Mouse (Mus musculus) stomach, embryonic 15.5 days (tissue): ENCODE results near the gene Sh3bp5. TPM values are rescaled to one million over a fixed set of nuclear protein-coding genes. Genes with fewer than 3 reads are reported as not detected.

Source experiments
- ATAC-seq: fragments of 200-750 bp; cut with Nextera tagmentation; 2 replicates; pipeline ENCODE4 v1.8.0; 2017; ENCODE audit warnings: low read depth, moderate number of reproducible peaks, moderate TSS enrichment; ENCODE audit not compliant: insufficient read depth, low FRiP score
- H3K27ac ChIP-seq: fragments of 300-500 bp; sonication (generic); 2 replicates; pipeline ENCODE4 v1.5.1; 2015; ENCODE audit warnings: mild to moderate bottlenecking, inconsistent platforms
- H3K27me3 ChIP-seq: fragments of 300-500 bp; sonication (generic); replicated peaks from 2 replicates; pipeline ENCODE4 v1.6.1; 2015; ENCODE audit warnings: inconsistent platforms
- H3K36me3 ChIP-seq: fragments of 300-500 bp; sonication (generic); 2 replicates; pipeline ENCODE4 v1.6.1; 2015; ENCODE audit warnings: inconsistent platforms
- H3K4me1 ChIP-seq: fragments of 300-500 bp; sonication (generic); 2 replicates; pipeline ENCODE4 v1.6.1; 2015; ENCODE audit warnings: inconsistent platforms
- H3K4me2 ChIP-seq: fragments of 300-500 bp; sonication (generic); 2 replicates; pipeline ENCODE4 v1.6.1; 2015; ENCODE audit warnings: mild to moderate bottlenecking, inconsistent platforms
- H3K4me3 ChIP-seq: fragments of 300-500 bp; sonication (generic); replicated peaks from 2 replicates; pipeline ENCODE4 v1.5.1; 2015; ENCODE audit warnings: inconsistent platforms
- H3K9ac ChIP-seq: fragments of 300-500 bp; sonication (generic); 2 replicates; pipeline ENCODE4 v1.6.1; 2015; ENCODE audit warnings: inconsistent platforms
- H3K9me3 ChIP-seq: fragments of 300-500 bp; sonication (generic); 2 replicates; pipeline ENCODE4 v1.6.1; 2016; ENCODE audit warnings: inconsistent platforms
- WGBS: fragments of 180-500 bp; shearing (Covaris S2); methylation state at CpG from one replicate; pipeline ENCODE4 v1.1.7; 2015; 5-methylcytosine and 5-hydroxymethylcytosine counted together
- polyA plus RNA-seq: library from polyadenylated mRNA; unstranded; fragments of >200 nt; fragmentation: Nextera tagmentation; extraction: Ambion mirVana; gene quantifications from 2 replicates; pipeline ENCODE4 v1.2.1, GENCODE M21; 2015

Sh3bp5 gene
- polyA plus RNA-seq, 1 experiment from 2014 or later = 22.0 TPM

GRCm38 (mm10) chr14:31396428-31396827 lies 39.5 kb downstream of the Sh3bp5 start:
- WGBS = 88% methylated on average over 2 of the region's 2 CpGs
- no peaks in the 10 kb centered on the region for H3K27me3 ChIP-seq

DNA sequence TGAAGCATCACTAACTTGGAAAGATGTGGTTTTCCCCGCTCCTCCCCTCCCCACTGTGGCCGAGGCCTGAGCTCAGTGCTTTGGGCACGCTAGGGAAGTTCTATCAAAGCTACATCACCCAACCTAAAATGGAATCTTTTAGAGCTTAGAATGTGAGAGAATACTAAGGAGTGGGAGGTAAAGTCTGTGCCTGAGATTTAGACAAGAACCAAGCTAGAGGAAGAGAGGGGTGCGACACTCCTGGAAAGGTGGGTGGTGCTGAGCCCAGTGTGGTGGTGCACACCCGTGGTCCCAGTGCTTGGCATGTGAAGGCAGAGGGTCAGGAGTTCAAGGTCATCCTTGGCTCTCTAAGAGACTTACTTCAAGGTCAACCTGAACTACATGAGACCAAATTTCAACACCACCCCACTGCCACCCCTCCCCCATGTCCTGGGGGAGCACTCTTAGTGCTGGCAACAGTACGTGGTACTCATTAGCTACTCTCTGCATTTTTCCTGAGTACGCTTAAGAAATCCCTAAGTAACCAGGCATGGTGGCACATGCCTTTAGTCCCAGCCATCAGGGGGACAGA lies 40.2 kb downstream of the Sh3bp5 start:
- ATAC-seq = no peak
- H3K4me3 ChIP-seq = no peak overlapping the region
- no peak overlapping the region for H3K27ac ChIP-seq
- H3K36me3 ChIP-seq = no peaks in the 10 kb centered on the region
- 91% methylated on average over 7 of the region's 7 CpGs for WGBS
- H3K4me2 ChIP-seq = no peak overlapping the region
- 0 out of 2 replicates have a peak, but pooled peaks cover 5% of the 10 kb centered on the region for H3K4me1 ChIP-seq
- no peaks in the 10 kb centered on the region for H3K9me3 ChIP-seq
- no peak overlapping the region for H3K9ac ChIP-seq
- H3K27me3 ChIP-seq = no peaks in the 10 kb centered on the region

More at GRCm38 (mm10) chr14:31396428-31396827, 39.5 kb downstream of the Sh3bp5 start:
- 0 out of 2 replicates have a peak, but pooled peaks cover 7% of the 10 kb centered on the region for H3K4me1 ChIP-seq
- H3K36me3 ChIP-seq = no peaks in the 10 kb centered on the region
- no peak overlapping the region for H3K9ac ChIP-seq
- ATAC-seq = no peak
- H3K9me3 ChIP-seq = no peaks in the 10 kb centered on the region
- no peak overlapping the region for H3K4me3 ChIP-seq
- no peak overlapping the region for H3K27ac ChIP-seq
- no peak overlapping the region for H3K4me2 ChIP-seq

- Histone ChIP-seq H3K4me3 (no peak overlapping the region), H3K9ac (no peak overlapping the region), H3K36me3 (no peaks in the 10 kb centered on the region), H3K9me3 (no peaks in the 10 kb centered on the region), H3K4me1 (0 out of 2 replicates have a peak, but pooled peaks cover 5% of the 10 kb centered on the region), H3K27ac (no peak overlapping the region), H3K27me3 (no peaks in the 10 kb centered on the region), H3K4me2 (no peak overlapping the region)
- no peak for ATAC-seq
- WGBS = 92% methylated on average over 9 of the region's 9 CpGs
Observed at GRCm38 (mm10) chr14:31394822-31395532, 40.9 kb downstream of the Sh3bp5 start.

DNA sequence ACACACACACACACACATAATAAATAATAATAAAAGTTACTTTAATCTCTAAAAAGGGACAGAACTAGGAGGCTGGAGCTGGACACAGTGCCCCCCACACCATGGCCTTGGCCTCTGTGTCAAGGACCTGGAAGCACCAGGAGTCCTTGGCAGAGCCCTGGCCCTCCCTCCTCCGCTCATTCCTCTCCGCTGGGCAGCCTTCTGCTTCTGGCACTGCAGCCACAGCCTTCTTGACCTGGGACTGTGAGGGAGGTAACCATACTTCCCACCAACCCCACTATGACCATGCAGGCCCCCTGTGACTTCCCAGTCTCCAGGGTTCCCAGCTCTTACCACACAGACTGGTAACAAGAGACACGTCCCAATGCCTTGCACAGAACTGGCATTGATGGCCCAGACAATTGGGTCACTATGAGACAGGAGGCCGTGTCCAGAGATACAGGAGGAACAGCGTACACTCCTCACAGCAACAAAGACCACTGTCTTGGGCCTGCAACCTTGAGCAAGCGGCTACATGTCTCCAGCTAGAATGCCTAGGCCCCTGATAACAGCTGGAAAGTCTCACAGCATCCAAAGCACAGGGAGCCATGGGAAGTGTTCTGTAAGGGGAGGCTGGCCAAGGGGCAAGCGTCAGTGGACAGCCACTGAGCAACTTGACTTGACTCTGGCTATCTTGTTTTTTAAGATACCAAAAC lies 41.8 kb downstream of the Sh3bp5 start:
- no peak for ATAC-seq
- WGBS = 70% methylated on average over 7 of the region's 7 CpGs
- Histone ChIP-seq H3K4me1 (0 out of 2 replicates have a peak, but pooled peaks cover 5% of the 10 kb centered on the region), H3K27me3 (no peaks in the 10 kb centered on the region), H3K4me3 (no peak overlapping the region), H3K9ac (no peak overlapping the region), H3K9me3 (no peaks in the 10 kb centered on the region), H3K27ac (no peak overlapping the region), H3K36me3 (no peaks in the 10 kb centered on the region), H3K4me2 (no peak overlapping the region)

DNA sequence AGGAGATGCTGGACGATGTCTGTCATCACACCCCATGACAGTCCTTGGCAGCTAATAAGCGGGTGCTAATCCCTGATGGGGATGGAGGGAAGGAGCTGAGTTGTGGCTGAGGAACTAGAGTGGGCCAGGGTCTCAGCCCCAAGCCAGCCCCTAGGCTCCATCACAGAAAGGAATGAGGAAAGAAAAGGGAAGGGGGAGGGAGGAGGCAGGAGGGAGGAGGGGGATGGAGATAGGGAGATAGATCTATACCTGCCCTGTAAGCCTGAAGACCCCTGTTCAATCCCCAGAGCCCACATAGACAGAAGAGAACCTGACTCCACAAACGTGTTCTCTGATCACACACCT lies 42.4 kb downstream of the Sh3bp5 start:
- no peak overlapping the region for H3K27ac ChIP-seq
- 87% methylated on average over 3 of the region's 3 CpGs for whole genome bisulfite sequencing
- 0 out of 2 replicates have a peak, but pooled peaks cover 5% of the 10 kb centered on the region for H3K4me1 ChIP-seq
- H3K27me3 ChIP-seq = no peaks in the 10 kb centered on the region
- no peak for ATAC-seq
- H3K4me2 ChIP-seq = no peak overlapping the region
- no peak overlapping the region for H3K9ac ChIP-seq
- H3K4me3 ChIP-seq = no peak overlapping the region
- no peaks in the 10 kb centered on the region for H3K36me3 ChIP-seq
- H3K9me3 ChIP-seq = no peaks in the 10 kb centered on the region

DNA sequence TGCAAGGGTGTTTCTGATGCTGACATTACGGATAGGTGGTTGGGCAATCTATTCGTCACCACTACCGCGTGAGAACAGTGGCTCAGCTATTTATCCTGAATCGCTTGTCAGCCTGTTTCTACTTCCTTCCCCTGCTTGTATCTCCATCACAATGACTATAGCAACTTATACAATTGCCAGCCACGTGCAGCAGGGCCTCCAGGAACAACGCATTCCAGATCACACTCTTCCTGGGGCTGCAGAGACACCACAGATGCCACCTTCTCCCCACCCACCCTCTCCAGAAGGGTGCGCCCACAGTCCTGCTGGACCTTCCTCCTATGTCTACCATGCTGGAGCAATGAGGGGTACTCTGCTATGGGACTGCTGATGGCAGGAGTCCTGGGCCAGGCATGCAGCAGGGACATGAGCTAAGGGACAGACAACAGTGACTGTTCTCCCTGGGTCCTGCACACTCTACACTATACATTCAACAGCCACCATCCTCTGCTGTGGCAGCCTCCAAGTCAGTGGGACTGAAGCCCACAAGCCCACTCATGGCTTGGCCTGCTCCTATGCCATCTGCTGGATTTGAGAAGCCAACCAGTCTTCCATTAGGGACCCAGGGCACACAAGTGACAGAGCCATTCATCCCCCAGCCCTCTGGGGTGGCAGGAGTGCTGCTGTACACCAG lies 42.9 kb downstream of the Sh3bp5 start:
- Histone ChIP-seq H3K27ac (no peak overlapping the region), H3K36me3 (no peaks in the 10 kb centered on the region), H3K27me3 (no peaks in the 10 kb centered on the region), H3K9me3 (no peaks in the 10 kb centered on the region), H3K9ac (no peak overlapping the region), H3K4me3 (no peak overlapping the region), H3K4me1 (0 out of 2 replicates have a peak, but pooled peaks cover 5% of the 10 kb centered on the region), H3K4me2 (no peak overlapping the region)
- ATAC-seq = no peak
- 59% methylated on average over 8 of the region's 8 CpGs for WGBS

- WGBS = 80% methylated on average over 5 of the region's 5 CpGs
- Histone ChIP-seq H3K4me3 (no peak overlapping the region), H3K36me3 (no peaks in the 10 kb centered on the region), H3K9ac (no peak overlapping the region), H3K4me2 (no peak overlapping the region), H3K27ac (no peak overlapping the region), H3K27me3 (no peaks in the 10 kb centered on the region), H3K4me1 (0 out of 2 replicates have a peak, but pooled peaks cover 5% of the 10 kb centered on the region), H3K9me3 (no peaks in the 10 kb centered on the region)
- no peak for ATAC-seq
Observed at GRCm38 (mm10) chr14:31392300-31392699, 43.6 kb downstream of the Sh3bp5 start.

DNA sequence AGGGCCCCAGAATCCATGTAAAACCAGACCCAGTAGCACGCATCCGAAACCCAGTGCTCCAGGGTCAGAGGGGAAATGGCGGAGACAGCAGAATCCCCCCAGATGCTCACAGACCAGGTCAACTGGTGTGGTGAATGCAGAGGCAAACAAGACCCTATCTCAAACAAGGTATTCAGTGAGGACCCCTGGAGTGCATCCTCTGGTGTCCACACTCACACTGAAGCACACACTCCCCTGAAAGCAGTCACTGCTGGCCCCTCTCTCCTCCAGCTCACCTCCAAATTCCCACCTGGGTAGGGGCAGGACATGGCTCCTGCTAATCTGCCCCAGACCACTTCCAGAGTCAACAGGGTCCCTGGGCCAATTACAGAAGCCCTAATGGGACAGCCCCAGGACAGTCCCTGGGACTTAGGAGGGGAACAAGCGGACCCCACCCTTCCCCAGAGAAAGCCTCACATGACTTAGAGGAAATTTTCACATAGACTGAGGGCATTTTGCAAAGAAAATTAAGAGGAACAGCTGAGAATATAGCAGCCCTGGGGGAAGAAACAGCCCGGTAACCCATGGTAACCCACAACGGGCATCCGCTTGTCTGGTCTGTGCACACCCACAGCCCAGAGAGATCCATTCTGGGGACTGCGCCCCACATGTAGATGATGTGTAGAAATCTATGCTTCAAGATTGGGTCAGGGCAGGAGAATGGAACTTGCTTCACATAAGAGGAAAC lies 46.3 kb downstream of the Sh3bp5 start:
- Histone ChIP-seq H3K9me3 (no peaks in the 10 kb centered on the region), H3K36me3 (no peaks in the 10 kb centered on the region), H3K4me3 (no peak overlapping the region), H3K27me3 (no peaks in the 10 kb centered on the region), H3K4me1 (peaks cover 21% of the 10 kb centered on the region), H3K4me2 (no peak overlapping the region), H3K9ac (no peak overlapping the region), H3K27ac (no peak overlapping the region)
- no peak for ATAC-seq
- WGBS = 88% methylated on average over 8 of the region's 8 CpGs

DNA sequence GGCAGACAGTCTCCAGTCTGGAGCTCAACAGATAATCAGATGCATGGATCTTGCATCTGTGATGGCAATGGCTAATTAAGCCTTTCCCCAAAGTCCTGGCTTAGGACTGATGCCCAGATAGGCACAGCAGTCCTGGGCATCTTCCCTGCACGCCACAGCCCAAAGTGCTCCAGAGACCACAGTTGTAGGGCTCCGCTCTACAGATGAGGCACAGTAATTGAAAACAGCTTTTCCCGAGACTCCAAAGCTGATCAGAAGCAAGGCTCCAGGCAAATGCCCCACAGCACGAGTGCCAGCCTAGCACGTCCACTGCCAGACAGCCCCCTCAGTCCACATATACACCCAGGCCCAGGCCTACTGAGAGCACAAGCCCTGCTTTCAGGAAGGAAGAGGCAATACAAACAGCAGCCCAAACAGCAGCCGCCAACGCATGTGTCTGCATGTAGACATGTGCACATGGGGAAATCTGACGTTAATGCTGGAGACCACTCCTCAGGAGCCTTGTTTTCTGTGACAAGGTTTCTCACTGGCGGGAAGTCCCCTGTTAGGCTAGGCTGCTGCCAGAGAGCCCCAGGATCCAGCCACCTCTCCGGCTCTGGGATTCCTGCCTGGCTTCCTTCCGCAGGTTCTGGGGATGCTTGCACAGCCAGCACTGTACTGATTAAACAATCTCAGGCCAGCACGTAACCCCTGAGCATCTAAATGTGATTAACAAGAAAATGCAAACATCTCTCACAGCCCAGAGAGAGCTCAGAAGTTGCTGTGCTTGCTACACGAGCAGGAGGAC lies 47.6 kb downstream of the Sh3bp5 start:
- no peaks in the 10 kb centered on the region for H3K9me3 ChIP-seq
- H3K4me3 ChIP-seq = no peak overlapping the region
- no peak overlapping the region for H3K9ac ChIP-seq
- H3K27me3 ChIP-seq = no peaks in the 10 kb centered on the region
- 72% methylated on average over 13 of the region's 13 CpGs for WGBS
- no peaks in the 10 kb centered on the region for H3K36me3 ChIP-seq
- peaks cover 21% of the 10 kb centered on the region for H3K4me1 ChIP-seq
- H3K27ac ChIP-seq = no peak overlapping the region
- no peak for ATAC-seq
- no peak overlapping the region for H3K4me2 ChIP-seq

DNA sequence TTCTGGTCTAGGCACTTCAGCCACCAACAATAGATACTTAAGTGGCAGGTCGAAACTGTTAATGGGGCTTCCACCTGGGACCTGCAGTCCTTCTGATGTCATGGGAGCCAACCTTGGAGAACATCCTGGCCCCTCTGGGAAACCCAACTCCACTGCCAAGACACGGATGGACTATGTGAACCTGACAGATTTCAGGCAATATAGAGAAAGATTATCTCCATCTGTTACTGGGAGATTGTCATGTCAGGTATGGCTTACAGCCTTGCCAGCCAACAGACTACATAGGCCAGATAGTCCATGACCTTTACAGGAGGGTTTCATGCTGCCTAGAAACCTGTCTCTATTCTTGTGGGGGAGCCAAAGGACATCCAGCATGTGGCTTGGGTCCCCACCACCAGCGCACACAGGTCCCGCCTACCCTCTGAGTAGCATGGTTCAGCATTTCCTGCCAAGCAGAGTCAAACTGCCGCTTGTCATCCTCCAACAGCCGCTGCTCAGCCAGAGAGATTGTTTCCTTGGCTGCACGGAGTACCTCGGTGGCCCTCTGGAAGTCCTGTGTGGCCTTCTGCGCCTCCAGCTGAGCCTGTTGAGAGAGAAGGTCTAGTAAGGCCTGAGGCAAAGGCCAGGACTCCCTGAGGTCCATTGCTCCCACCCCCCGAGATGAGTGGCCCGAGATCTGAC lies 48.4 kb downstream of the Sh3bp5 start:
- H3K4me3 ChIP-seq = no peak overlapping the region
- ATAC-seq = no peak
- H3K27ac ChIP-seq = no peak overlapping the region
- no peaks in the 10 kb centered on the region for H3K36me3 ChIP-seq
- H3K4me2 ChIP-seq = no peak overlapping the region
- 78% methylated on average over 11 of the region's 11 CpGs for WGBS
- peaks cover 21% of the 10 kb centered on the region for H3K4me1 ChIP-seq
- no peaks in the 10 kb centered on the region for H3K27me3 ChIP-seq
- no peaks in the 10 kb centered on the region for H3K9me3 ChIP-seq
- H3K9ac ChIP-seq = no peak overlapping the region
